Mouse (Mus musculus) heart, embryonic 15.5 days (tissue): ENCODE measurements at regions not wholly inside any gene's neighbourhood (a gene's known extent, or its start where the extent isn't known, plus 50 kb on each side); places are given as distances from the start of the nearest gene placed in this dataset.
"Not testable (repeated sequence)": the region's sequence is repeated elsewhere in the genome, so short reads cannot be mapped to it uniquely, and the experiment has no call there.

ENCODE experiments used
- ATAC-seq: fragments of 200-750 bp; cut with Nextera tagmentation; replicated peaks from 2 replicates; pipeline ENCODE4 v1.8.0; 2017; ENCODE audit warnings: low read depth, moderate TSS enrichment; ENCODE audit not compliant: insufficient number of reproducible peaks, insufficient read depth, low FRiP score
- H3K27ac ChIP-seq: fragments of 300-500 bp; sonication (generic); 2 replicates; pipeline ENCODE4 v1.5.1; 2015; ENCODE audit warnings: mild to moderate bottlenecking, inconsistent platforms
- H3K27me3 ChIP-seq: fragments of 300-500 bp; sonication (generic); 2 replicates; pipeline ENCODE4 v1.6.1; 2015; ENCODE audit warnings: inconsistent platforms
- H3K36me3 ChIP-seq: fragments of 300-500 bp; sonication (generic); 2 replicates; pipeline ENCODE4 v1.6.1; 2015; ENCODE audit warnings: mild to moderate bottlenecking, inconsistent platforms
- H3K4me1 ChIP-seq: fragments of 300-500 bp; sonication (generic); replicated peaks from 2 replicates; pipeline ENCODE4 v1.6.1; 2015; ENCODE audit warnings: inconsistent platforms
- H3K4me2 ChIP-seq: fragments of 300-500 bp; sonication (generic); 2 replicates; pipeline ENCODE4 v1.6.1; 2015; ENCODE audit warnings: inconsistent platforms, mild to moderate bottlenecking, moderate library complexity
- H3K4me3 ChIP-seq: fragments of 300-500 bp; sonication (generic); 2 replicates; pipeline ENCODE4 v1.5.1; 2015; ENCODE audit warnings: mild to moderate bottlenecking, inconsistent platforms
- H3K9ac ChIP-seq: fragments of 300-500 bp; sonication (generic); 2 replicates; pipeline ENCODE4 v1.6.1; 2015; ENCODE audit warnings: mild to moderate bottlenecking, inconsistent platforms
- H3K9me3 ChIP-seq: fragments of 300-500 bp; sonication (generic); replicated peaks from 2 replicates; pipeline ENCODE4 v1.6.1; 2016; ENCODE audit warnings: inconsistent platforms
- WGBS: fragments of 180-500 bp; shearing (Covaris S2); methylation state at CpG from one replicate; pipeline ENCODE4 v1.1.7; 2015; ENCODE audit warnings: mixed read lengths; 5-methylcytosine and 5-hydroxymethylcytosine counted together

DNA sequence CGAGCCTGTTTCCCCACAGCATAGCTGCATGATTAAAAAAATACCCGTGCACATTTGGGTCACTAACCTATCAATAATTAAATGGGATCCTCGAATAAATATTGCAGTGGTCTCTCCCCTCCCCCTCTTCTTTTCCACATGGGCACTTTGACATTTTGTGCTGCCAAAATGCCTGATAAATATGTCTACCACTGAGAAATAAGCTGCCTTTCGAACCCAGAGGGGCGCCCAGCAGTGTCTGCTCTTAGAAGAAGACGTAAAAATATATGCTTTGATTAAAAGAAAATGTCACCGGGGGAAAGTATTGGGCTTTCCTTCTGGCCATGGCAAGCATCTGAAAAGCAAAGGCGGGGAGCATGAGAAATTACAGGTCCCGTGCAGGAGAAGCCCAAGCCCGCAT lies 152.6 kb upstream of the Frmd4a start:
- WGBS: 77% methylated on average over 10 of the region's 10 CpGs
- ATAC-seq: no peak

GRCm38 (mm10) chr2:3866736-3867135 lies 150.8 kb upstream of the Frmd4a start:
- not testable (repeated sequence) for H3K9ac ChIP-seq, H3K27ac ChIP-seq, ATAC-seq, H3K36me3 ChIP-seq, H3K4me3 ChIP-seq, H3K27me3 ChIP-seq, H3K4me2 ChIP-seq, H3K9me3 ChIP-seq, H3K4me1 ChIP-seq
- 74% methylated on average over 4 of the region's 4 CpGs for WGBS

More for the DNA sequence above, 152.6 kb upstream of the Frmd4a start:
- Histone ChIP-seq H3K4me3 (no peak overlapping the region), H3K27me3 (no peaks in the 10 kb centered on the region), H3K9ac (no peak overlapping the region), H3K27ac (no peak overlapping the region), H3K9me3 (no peaks in the 10 kb centered on the region), H3K4me1 (no peaks in the 10 kb centered on the region), H3K4me2 (no peak overlapping the region), H3K36me3 (no peaks in the 10 kb centered on the region)

- WGBS: 70% methylated on average over 1 of the region's 1 CpGs
- Histone ChIP-seq H3K27me3 (no peaks in the 10 kb centered on the region), H3K27ac (no peak overlapping the region)
These were observed 147.8 kb upstream of the Frmd4a start for GRCm38 (mm10) chr2:3869701-3870100.

DNA sequence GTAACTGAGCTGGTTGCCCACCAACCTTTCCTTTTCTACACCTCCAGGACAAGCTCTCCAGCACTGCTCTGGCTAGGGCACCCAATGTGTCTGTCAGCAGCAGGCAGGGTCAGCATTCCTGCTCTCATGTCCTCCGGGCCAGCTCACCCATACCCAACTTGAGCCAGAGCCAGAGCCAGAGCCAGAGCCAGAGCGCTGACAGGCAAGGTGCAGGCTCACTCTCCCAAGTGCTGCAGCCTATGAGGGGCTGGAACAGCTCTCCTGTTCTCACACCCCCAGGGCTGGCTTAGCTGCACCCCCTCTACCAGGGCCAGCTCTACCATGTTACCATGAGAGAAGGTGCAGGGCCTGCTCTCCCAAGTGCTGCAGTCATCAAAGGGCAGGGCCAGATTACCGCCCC lies 145.8 kb upstream of the Frmd4a start:
- ATAC-seq: no peak; the same call in 1 of the 2 replicates
- WGBS: 64% methylated on average over 3 of the region's 3 CpGs

More at GRCm38 (mm10) chr2:3869701-3870100, 147.8 kb upstream of the Frmd4a start:
- no peaks in the 10 kb centered on the region for H3K9me3 ChIP-seq
- no peak overlapping the region for H3K4me2 ChIP-seq
- H3K9ac ChIP-seq: no peak overlapping the region
- ATAC-seq: no peak
- H3K36me3 ChIP-seq: no peaks in the 10 kb centered on the region
- no peak overlapping the region for H3K4me3 ChIP-seq
- no peaks in the 10 kb centered on the region for H3K4me1 ChIP-seq

GRCm38 (mm10) chr2:3887000-3887399 lies 130.5 kb upstream of the Frmd4a start:
- Histone ChIP-seq H3K4me1 (no peaks in the 10 kb centered on the region), H3K27ac (no peak overlapping the region), H3K4me2 (no peak overlapping the region), H3K27me3 (no peaks in the 10 kb centered on the region), H3K36me3 (no peaks in the 10 kb centered on the region), H3K9me3 (no peaks in the 10 kb centered on the region), H3K9ac (no peak overlapping the region), H3K4me3 (no peak overlapping the region)
- 59% methylated on average over 6 of the region's 6 CpGs for WGBS
- no peak for ATAC-seq

More for the DNA sequence above, 145.8 kb upstream of the Frmd4a start:
- no peaks in the 10 kb centered on the region for H3K9me3 ChIP-seq
- H3K4me2 ChIP-seq: no peak overlapping the region
- no peaks in the 10 kb centered on the region for H3K27me3 ChIP-seq
- H3K27ac ChIP-seq: no peak overlapping the region
- H3K4me1 ChIP-seq: no peaks in the 10 kb centered on the region
- H3K36me3 ChIP-seq: no peaks in the 10 kb centered on the region
- H3K4me3 ChIP-seq: no peak overlapping the region
- H3K9ac ChIP-seq: no peak overlapping the region

DNA sequence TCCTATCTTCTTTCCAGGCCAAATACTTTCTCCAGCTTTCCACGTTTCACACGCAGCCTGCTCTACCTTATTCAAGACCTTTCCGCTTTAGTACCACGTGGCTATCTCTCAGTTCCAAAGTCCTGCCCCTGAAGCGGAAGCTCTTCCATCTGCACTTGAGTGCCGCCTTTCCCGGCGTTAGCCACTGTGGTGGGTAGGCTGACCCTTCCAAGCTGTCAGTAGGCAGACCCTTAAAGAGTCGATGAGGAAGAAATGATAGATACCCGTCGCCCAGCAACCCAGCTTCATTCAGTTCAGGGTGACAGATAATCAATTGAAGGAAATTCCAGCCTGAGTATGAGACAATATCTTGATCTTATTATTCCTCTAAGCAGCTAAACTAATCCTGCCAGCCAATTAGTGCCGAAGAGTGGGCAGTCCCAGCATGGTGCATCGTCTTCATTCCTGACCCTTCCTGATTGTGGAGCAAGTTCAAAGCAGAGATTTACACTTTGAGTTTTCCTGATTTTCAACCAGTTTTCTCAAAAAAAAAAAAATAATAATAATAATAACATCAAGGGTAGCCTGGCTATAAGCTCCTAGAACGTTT lies 129.6 kb upstream of the Frmd4a start:
- ATAC-seq: no peak
- no peak overlapping the region for H3K4me2 ChIP-seq

GRCm38 (mm10) chr2:3889381-3889780 lies 128.1 kb upstream of the Frmd4a start:
- Histone ChIP-seq H3K36me3 (no peaks in the 10 kb centered on the region), H3K27ac (no peak overlapping the region), H3K27me3 (no peaks in the 10 kb centered on the region), H3K9me3 (no peaks in the 10 kb centered on the region), H3K9ac (no peak overlapping the region), H3K4me1 (no peaks in the 10 kb centered on the region), H3K4me2 (no peak overlapping the region), H3K4me3 (no peak overlapping the region)
- ATAC-seq: no peak
- WGBS: 87% methylated on average over 3 of the region's 3 CpGs

More for the DNA sequence above, 129.6 kb upstream of the Frmd4a start:
- 59% methylated on average over 14 of the region's 14 CpGs for WGBS
- no peak overlapping the region for H3K9ac ChIP-seq
- no peaks in the 10 kb centered on the region for H3K4me1 ChIP-seq
- H3K27ac ChIP-seq: no peak overlapping the region
- no peaks in the 10 kb centered on the region for H3K36me3 ChIP-seq
- no peaks in the 10 kb centered on the region for H3K9me3 ChIP-seq
- H3K4me3 ChIP-seq: no peak overlapping the region
- H3K27me3 ChIP-seq: no peaks in the 10 kb centered on the region

- no peak overlapping the region for H3K4me3 ChIP-seq
- no peaks in the 10 kb centered on the region for H3K4me1 ChIP-seq
- no peaks in the 10 kb centered on the region for H3K36me3 ChIP-seq
- ATAC-seq: no peak
- no peaks in the 10 kb centered on the region for H3K9me3 ChIP-seq
- H3K4me2 ChIP-seq: no peak overlapping the region
- 62% methylated on average over 8 of the region's 8 CpGs for WGBS
- no peak overlapping the region for H3K9ac ChIP-seq
- H3K27ac ChIP-seq: no peak overlapping the region
- no peaks in the 10 kb centered on the region for H3K27me3 ChIP-seq
These were observed 127.1 kb upstream of the Frmd4a start for GRCm38 (mm10) chr2:3890462-3890861.

DNA sequence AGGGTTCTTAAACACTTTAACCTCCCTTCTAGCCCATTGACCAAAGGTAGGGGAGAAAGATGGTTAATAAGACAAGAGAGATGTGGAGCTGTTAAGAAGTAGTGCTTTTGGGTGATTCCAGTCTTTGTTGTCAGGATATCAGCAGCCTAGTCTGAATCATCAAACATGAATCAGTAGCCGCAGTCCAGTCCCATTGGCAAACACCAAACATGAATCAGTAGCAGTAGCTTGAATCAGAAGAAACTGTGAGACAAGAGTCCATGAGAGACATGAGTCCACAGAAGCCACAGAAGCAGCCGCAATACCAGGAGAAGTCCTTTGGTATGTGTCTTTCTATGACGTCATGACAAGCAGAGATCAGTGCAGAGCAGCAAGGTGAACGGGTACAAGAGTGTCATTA lies 110.5 kb upstream of the Frmd4a start:
- H3K9me3 ChIP-seq: no peaks in the 10 kb centered on the region
- no peak overlapping the region for H3K4me3 ChIP-seq
- no peaks in the 10 kb centered on the region for H3K4me1 ChIP-seq
- no peak for ATAC-seq
- no peak overlapping the region for H3K9ac ChIP-seq
- no peaks in the 10 kb centered on the region for H3K27me3 ChIP-seq
- no peak overlapping the region for H3K27ac ChIP-seq
- no peak overlapping the region for H3K4me2 ChIP-seq
- WGBS: 80% methylated on average over 4 of the region's 4 CpGs
- no peaks in the 10 kb centered on the region for H3K36me3 ChIP-seq

- no peaks in the 10 kb centered on the region for H3K9me3 ChIP-seq
- H3K4me3 ChIP-seq: no peak overlapping the region
- 63% methylated on average over 3 of the region's 3 CpGs for WGBS
These were observed 109.3 kb upstream of the Frmd4a start for GRCm38 (mm10) chr2:3908192-3908591.

DNA sequence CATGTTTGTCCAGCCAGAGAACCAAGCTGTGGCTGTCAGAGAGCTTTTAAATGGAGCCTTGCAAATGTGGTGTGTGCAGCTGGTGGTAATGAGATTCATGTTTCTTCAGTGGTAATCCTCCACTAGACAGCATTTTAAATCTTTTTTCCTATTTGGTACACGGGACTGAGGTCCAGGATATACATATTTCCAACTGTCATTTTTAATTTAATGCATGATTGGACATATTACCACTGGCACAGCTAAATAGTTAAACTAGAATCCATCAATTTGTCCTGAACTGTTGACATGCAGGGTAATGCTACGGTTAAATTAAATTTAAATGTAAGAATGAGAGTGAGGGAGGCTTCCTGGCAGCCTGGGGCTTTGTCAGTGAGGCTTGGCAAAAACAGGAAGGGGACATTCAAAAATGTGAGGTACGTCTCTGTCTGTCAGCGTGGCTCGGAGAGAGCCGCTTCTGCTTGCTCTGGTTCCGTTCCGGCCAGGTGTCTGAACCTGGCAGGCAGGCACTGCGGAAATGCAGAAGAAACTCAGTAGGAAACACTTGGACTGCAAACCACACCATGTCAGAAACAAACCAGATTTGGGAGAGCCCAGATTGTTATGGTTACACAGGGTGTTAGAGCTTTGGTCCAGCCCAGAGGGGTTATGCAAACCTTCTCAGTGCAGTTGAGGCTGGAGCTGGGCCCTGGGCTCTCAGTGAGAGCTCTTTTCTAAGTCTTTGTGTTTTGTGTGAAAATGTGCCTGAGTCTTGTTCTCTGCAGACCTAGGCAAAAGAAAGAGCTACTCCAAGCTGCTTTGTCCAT lies 107.2 kb upstream of the Frmd4a start:
- Histone ChIP-seq H3K4me1 (no peaks in the 10 kb centered on the region), H3K4me3 (no peak overlapping the region), H3K4me2 (no peak overlapping the region), H3K9ac (no peak overlapping the region), H3K9me3 (no peaks in the 10 kb centered on the region), H3K27me3 (no peaks in the 10 kb centered on the region), H3K36me3 (no peaks in the 10 kb centered on the region), H3K27ac (no peak overlapping the region)
- 69% methylated on average over 9 of the region's 9 CpGs for WGBS
- no peak for ATAC-seq

More at GRCm38 (mm10) chr2:3908192-3908591, 109.3 kb upstream of the Frmd4a start:
- H3K9ac ChIP-seq: no peak overlapping the region
- no peak; the same call in 1 of the 2 replicates for ATAC-seq
- H3K4me2 ChIP-seq: no peak overlapping the region
- H3K4me1 ChIP-seq: no peaks in the 10 kb centered on the region
- H3K27ac ChIP-seq: no peak overlapping the region
- no peaks in the 10 kb centered on the region for H3K36me3 ChIP-seq
- H3K27me3 ChIP-seq: no peaks in the 10 kb centered on the region

- Histone ChIP-seq H3K4me1 (no peaks in the 10 kb centered on the region), H3K9ac (no peak overlapping the region), H3K36me3 (no peaks in the 10 kb centered on the region), H3K27me3 (no peaks in the 10 kb centered on the region), H3K4me2 (no peak overlapping the region), H3K27ac (no peak overlapping the region), H3K9me3 (no peaks in the 10 kb centered on the region), H3K4me3 (no peak overlapping the region)
- 73% methylated on average over 7 of the region's 7 CpGs for WGBS
- no peak for ATAC-seq
These were observed 102.4 kb upstream of the Frmd4a start for GRCm38 (mm10) chr2:3915141-3915540.
